Mouse (Mus musculus) lung, postnatal 0 days (tissue): ENCODE measurements at regions not wholly inside any gene's neighbourhood (a gene's known extent, or its start where the extent isn't known, plus 50 kb on each side); places are given as distances from the start of the nearest gene placed in this dataset.

Source experiments
- ATAC-seq: fragments of 200-750 bp; cut with Nextera tagmentation; 2 replicates; pipeline ENCODE4 v1.8.0; 2017; ENCODE audit warnings: moderate library complexity
- DNase-seq: peaks from one replicate; pipeline ENCODE4 v3.0.0-alpha.2; 2016; ENCODE audit warnings: low spot score
- H3K27ac ChIP-seq: fragments of 300-500 bp; sonication (generic); 2 replicates; pipeline ENCODE4 v1.5.1; 2014; ENCODE audit warnings: antibody characterized with exemption, mild to moderate bottlenecking, low read length, mixed read lengths
- H3K27me3 ChIP-seq: fragments of 300-500 bp; sonication (generic); replicated peaks from 2 replicates; pipeline ENCODE4 v1.6.1; 2014; ENCODE audit warnings: low read length, mixed read lengths; ENCODE audit not compliant: insufficient read depth
- H3K36me3 ChIP-seq: fragments of 300-500 bp; sonication (generic); 2 replicates; pipeline ENCODE4 v1.6.1; 2014; ENCODE audit warnings: low read length, mixed read lengths; ENCODE audit not compliant: insufficient read depth
- H3K4me1 ChIP-seq: fragments of 300-500 bp; sonication (generic); 2 replicates; pipeline ENCODE4 v1.6.1; 2014; ENCODE audit warnings: antibody characterized with exemption, low read depth, low read length, mixed read lengths; ENCODE audit not compliant: insufficient read depth
- H3K4me2 ChIP-seq: fragments of 300-500 bp; sonication (generic); replicated peaks from 2 replicates; pipeline ENCODE4 v1.6.1; 2014; ENCODE audit warnings: low read depth, mild to moderate bottlenecking, low read length, moderate library complexity, mixed read lengths
- H3K4me3 ChIP-seq: fragments of 300-500 bp; sonication (generic); 2 replicates; pipeline ENCODE4 v1.5.1; 2014; ENCODE audit warnings: low read depth, low read length
- H3K9ac ChIP-seq: fragments of 300-500 bp; sonication (generic); replicated peaks from 2 replicates; pipeline ENCODE4 v1.6.1; 2014; ENCODE audit warnings: low read depth, mild to moderate bottlenecking
- H3K9me3 ChIP-seq: fragments of 300-500 bp; sonication (generic); 2 replicates; pipeline ENCODE4 v1.6.1; 2016; ENCODE audit warnings: low read length, mixed read lengths
- CTCF ChIP-seq: IDR thresholded peaks from 2 replicates; pipeline ENCODE4 v1.5.1; 2016; ENCODE audit warnings: antibody characterized with exemption, mild to moderate bottlenecking
- EP300 ChIP-seq: IDR thresholded peaks from 2 replicates; pipeline ENCODE4 v1.6.1; 2016; ENCODE audit warnings: antibody characterized with exemption, mild to moderate bottlenecking, control low read depth
- WGBS: fragments of 180-500 bp; shearing (Covaris S2); extraction: QIAGEN DNeasy Blood & Tissue Kit; methylation state at CpG from one replicate; pipeline ENCODE4 v1.1.7; 2014; 5-methylcytosine and 5-hydroxymethylcytosine counted together

DNA sequence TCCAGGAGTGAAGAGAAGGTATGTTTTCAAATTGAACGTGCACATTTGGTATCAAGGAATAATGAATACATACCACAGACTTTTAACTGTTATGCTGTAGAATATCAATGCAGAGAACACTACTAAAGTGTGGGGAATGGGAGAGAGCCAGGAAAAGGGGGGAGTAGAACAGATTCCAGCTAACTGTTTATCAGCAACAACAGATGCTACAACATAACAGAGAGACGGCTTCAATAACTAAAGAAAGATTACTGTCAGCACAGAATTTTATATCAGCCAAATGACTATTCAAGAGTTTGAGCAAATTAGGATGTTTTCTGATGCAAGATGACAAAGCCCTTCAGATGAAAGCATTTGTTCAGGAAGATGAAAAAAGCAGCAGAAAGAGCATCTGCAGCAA lies 183.0 kb downstream of the Cox7c start:
- WGBS: 68% methylated on average over 2 of the region's 2 CpGs

DNA sequence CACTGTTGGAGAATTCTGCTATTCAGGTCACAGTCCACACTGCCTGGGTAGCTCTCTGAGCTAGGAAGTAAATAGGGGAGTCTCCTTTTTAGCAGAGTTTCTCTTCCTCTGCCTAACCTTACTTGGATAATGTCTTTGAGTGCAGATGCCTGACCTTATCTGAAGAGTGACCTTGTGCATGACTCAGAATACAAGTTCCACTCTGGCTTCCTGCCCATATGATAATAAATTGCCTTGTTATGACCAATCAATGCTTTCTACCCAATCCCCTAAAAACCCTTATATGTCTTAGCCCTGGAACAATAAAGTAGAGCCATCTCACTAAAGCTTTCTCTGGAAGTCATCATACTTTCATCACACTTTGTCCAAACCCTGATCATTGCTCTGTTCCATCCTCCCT lies 198.4 kb downstream of the Cox7c start:
- H3K4me2 ChIP-seq: no peak overlapping the region
- H3K9ac ChIP-seq: no peak overlapping the region
- H3K4me3 ChIP-seq: no peak overlapping the region
- no peak for TF ChIP-seq EP300
- no peak for TF ChIP-seq CTCF
- H3K27me3 ChIP-seq: no peaks in the 10 kb centered on the region
- DNase-seq (no peak), ATAC-seq (no peak)
- H3K27ac ChIP-seq: no peak overlapping the region
- H3K9me3 ChIP-seq: no peaks in the 10 kb centered on the region
- no peaks in the 10 kb centered on the region for H3K4me1 ChIP-seq
- no peaks in the 10 kb centered on the region for H3K36me3 ChIP-seq

More for the DNA sequence above, 183.0 kb downstream of the Cox7c start:
- no peaks in the 10 kb centered on the region for H3K9me3 ChIP-seq
- no peak overlapping the region for H3K27ac ChIP-seq
- no peaks in the 10 kb centered on the region for H3K36me3 ChIP-seq
- no peak overlapping the region for H3K4me3 ChIP-seq
- H3K4me2 ChIP-seq: no peak overlapping the region
- no peak overlapping the region for H3K9ac ChIP-seq
- DNase-seq (no peak), ATAC-seq (no peak)
- H3K4me1 ChIP-seq: no peaks in the 10 kb centered on the region
- TF ChIP-seq CTCF (no peak), EP300 (no peak)
- H3K27me3 ChIP-seq: no peaks in the 10 kb centered on the region

DNA sequence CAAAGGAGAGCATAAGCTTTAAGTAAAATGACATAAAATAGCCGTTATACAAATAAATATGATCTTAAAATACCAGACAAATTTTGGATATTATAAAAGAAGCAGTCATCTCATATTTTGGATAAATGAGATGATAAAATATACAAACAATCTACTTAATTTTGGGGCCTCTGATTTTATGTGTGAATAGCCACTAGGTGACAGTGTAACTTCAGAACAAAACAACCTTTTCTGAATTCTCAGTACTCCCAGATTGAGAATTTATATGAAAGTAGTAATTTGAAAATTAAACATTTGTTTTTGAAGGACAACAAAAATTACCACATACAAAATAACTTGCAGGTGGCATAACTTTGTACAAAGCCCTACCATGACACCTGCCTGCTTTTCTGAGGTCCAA lies 216.8 kb downstream of the Cox7c start:
- Histone ChIP-seq H3K27ac (no peak overlapping the region), H3K9ac (no peak overlapping the region), H3K4me1 (no peaks in the 10 kb centered on the region), H3K36me3 (no peaks in the 10 kb centered on the region), H3K4me3 (no peak overlapping the region), H3K27me3 (no peaks in the 10 kb centered on the region), H3K4me2 (no peak overlapping the region), H3K9me3 (no peaks in the 10 kb centered on the region)
- ATAC-seq (no peak), DNase-seq (peak; percentile 22)
- TF ChIP-seq CTCF (peak; percentile 44), EP300 (no peak)
- 57% methylated on average over 1 of the region's 1 CpGs for WGBS
